Mouse (Mus musculus): ENCODE results near the gene Tox2.

Gene Tox2

GRCm38 (mm10) chr2:163254228-163254627, 51.3 kb downstream of the Tox2 start:
- DNase-seq (ENCODE audit: low read depth, low spot score) = no peak

GRCm38 (mm10) chr2:163256765-163257164, 53.8 kb downstream of the Tox2 start:
- DNase-seq (ENCODE audit: low read depth, low spot score) = no peak

GRCm38 (mm10) chr2:163261362-163262054, 58.6 kb downstream of the Tox2 start:
- no peak for DNase-seq (ENCODE audit: low read depth, low spot score)

- DNase-seq (ENCODE audit: low read depth, low spot score) = no peak
Measured at GRCm38 (mm10) chr2:163262055-163262420, 59.1 kb downstream of the Tox2 start.

GRCm38 (mm10) chr2:163267097-163267496, 64.2 kb downstream of the Tox2 start:
- no peak for DNase-seq (ENCODE audit: low read depth, low spot score)

GRCm38 (mm10) chr2:163271581-163272492, 68.9 kb downstream of the Tox2 start:
- no peak for DNase-seq (ENCODE audit: low read depth, low spot score)

- no peak for DNase-seq (ENCODE audit: low read depth, low spot score)
Measured at GRCm38 (mm10) chr2:163273815-163274214, 70.9 kb downstream of the Tox2 start.

- DNase-seq (ENCODE audit: low read depth, low spot score) = no peak
Measured at GRCm38 (mm10) chr2:163275986-163276385, 73.1 kb downstream of the Tox2 start.

- no peak for DNase-seq (ENCODE audit: low read depth, low spot score)
Measured at GRCm38 (mm10) chr2:163277979-163278378, 75.1 kb downstream of the Tox2 start.

GRCm38 (mm10) chr2:163280636-163281322, 77.9 kb downstream of the Tox2 start:
- DNase-seq (ENCODE audit: low read depth, low spot score) = no peak

- DNase-seq (ENCODE audit: low read depth, low spot score) = no peak
Measured at GRCm38 (mm10) chr2:163284856-163285255, 81.9 kb downstream of the Tox2 start.

GRCm38 (mm10) chr2:163285335-163285734, 82.4 kb downstream of the Tox2 start:
- no peak for DNase-seq (ENCODE audit: low read depth, low spot score)

- DNase-seq (ENCODE audit: low read depth, low spot score) = peak; percentile 27
Measured at GRCm38 (mm10) chr2:163285762-163286161, 82.8 kb downstream of the Tox2 start.

GRCm38 (mm10) chr2:163288881-163289379, 86.0 kb downstream of the Tox2 start:
- DNase-seq (ENCODE audit: low read depth, low spot score) = no peak

- no peak for DNase-seq (ENCODE audit: low read depth, low spot score)
Measured at GRCm38 (mm10) chr2:163296999-163297630, 94.2 kb downstream of the Tox2 start.

GRCm38 (mm10) chr2:163300069-163301060, 97.4 kb downstream of the Tox2 start:
- no peak for DNase-seq (ENCODE audit: low read depth, low spot score)

- no peak for DNase-seq (ENCODE audit: low read depth, low spot score)
Measured at GRCm38 (mm10) chr2:163301641-163302040, 98.7 kb downstream of the Tox2 start.

GRCm38 (mm10) chr2:163303037-163303436, 100.1 kb downstream of the Tox2 start:
- no peak for DNase-seq (ENCODE audit: low read depth, low spot score)

- no peak for DNase-seq (ENCODE audit: low read depth, low spot score)
Measured at GRCm38 (mm10) chr2:163309376-163309775, 106.5 kb downstream of the Tox2 start.

- DNase-seq (ENCODE audit: low read depth, low spot score) = no peak
Measured at GRCm38 (mm10) chr2:163310163-163310688, 107.3 kb downstream of the Tox2 start.

All from skeletal muscle tissue, adult 2 months (tissue).